In genomic region chr7:44531946-44532732, GRCm38 (mm10) we compare ENCODE assay signal across 25 mouse cellular contexts. TPM values are rescaled to one million over a fixed set of nuclear protein-coding genes. Genes with fewer than 3 reads are reported as not detected.
DNase-seq lines count a peak whose midpoint lies in the region; ATAC-seq and TF ChIP-seq lines count a peak whose summit lies in the region.
"Had no signal": no experiment of that assay in that cellular context is flagged by ENCODE, and none has a peak within 500 bp of the region (broad histone marks: within the 10 kb centered on the region; RNA-seq: fewer than 3 reads in every experiment).

Gene Spib, minus strand, starts transcription at chr7:44532071.

- peak; percentile 95 for TF ChIP-seq POLR2A in CH12.LX (IDR thresholded peaks at IDR 0.05; ENCODE audit: low read depth, low read length)

- TF ChIP-seq RAD21 in CH12.LX (IDR thresholded peaks at IDR 0.05; ENCODE audit: low read depth, low read length) = no peak

- no peak for ATAC-seq in liver, postnatal 0 days
- no peak for ATAC-seq in liver, embryonic 11.5 days (replicated peaks; ENCODE audit: low FRiP score)
- ATAC-seq in neutrophil, adult 5-6 weeks (ENCODE audit: extremely low read depth, insufficient number of reproducible peaks, low FRiP score, poor library complexity, severe bottlenecking) = no peak
- ATAC-seq: activated CD4-positive, CD25-positive, alpha-beta regulatory T cell, adult 4 months; forebrain, embryonic 13.5 days; inflammation-experienced regulatory T-cells, adult 6 months; lung, postnatal 0 days had no signal

- H3K9ac ChIP-seq in liver, postnatal 0 days (replicated peaks) = no peak within 1 kb of the TSS; the same call in 1 of the 2 replicates
- H3K9ac ChIP-seq in liver, embryonic 11.5 days (ENCODE audit: low read depth, low read length) = no peak within 1 kb of the TSS
- peak within 1 kb of the TSS; percentile 77 for H3K9ac ChIP-seq in CH12.LX (ENCODE audit: insufficient read depth, low read depth)
- H3K9ac ChIP-seq: forebrain, embryonic 13.5 days; heart, embryonic 15.5 days; limb, embryonic 12.5 days; liver, embryonic 14.5 days; midbrain, embryonic 12.5 days had no signal

- TF ChIP-seq EP300 in liver, postnatal 0 days (IDR thresholded peaks at IDR 0.05; ENCODE audit: low read depth) = no peak
- peak; percentile 51; the same call in 1 of the 2 replicates for TF ChIP-seq EP300 in CH12.LX (IDR thresholded peaks at IDR 0.05; ENCODE audit: low read length)

- DNase-seq in liver, postnatal 0 days = no peak
- DNase-seq in liver, embryonic 11.5 days (ENCODE audit: low spot score) = no peak
- DNase-seq in A20 (ENCODE audit: low read depth, low spot score) = peak; percentile 90
- DNase-seq in CH12.LX (ENCODE audit: extremely low read depth) = peak; percentile 75
- DNase-seq in frontal cortex, adult 2 months (ENCODE audit: extremely low spot score in 1 of 2, low spot score in 1 of 2) = no peak
- DNase-seq in cerebellum, postnatal 25 days = no peak
- DNase-seq: adrenal gland, postnatal 10 days; cerebellum, adult 11-12 months; cerebellum, postnatal 36 days; gastrocnemius, postnatal 36 days; kidney, adult 9 months; layer of hippocampus, adult 9-11 months had no signal

- H3K4me2 ChIP-seq in liver, postnatal 0 days (ENCODE audit: low read depth, low read length) = peak within 1 kb of the TSS; percentile 35
- no peak within 1 kb of the TSS for H3K4me2 ChIP-seq in liver, embryonic 11.5 days
- peak within 1 kb of the TSS; percentile 52 for H3K4me2 ChIP-seq in CH12.LX (ENCODE audit: insufficient read depth, low read depth, poor library complexity, severe bottlenecking)
- H3K4me2 ChIP-seq: forebrain, embryonic 13.5 days; heart, embryonic 15.5 days; limb, embryonic 12.5 days; midbrain, embryonic 12.5 days had no signal

- dilution Hi-C loops in CH12.LX (cut with MboI; ENCODE audit: extremely low pct_ligation_motif_present, extremely low pct_unique_long_range_greater_than_20kb, low sequenced_read_pairs) = no loop called here

- peak within 1 kb of the TSS; percentile 24 for H3K4me3 ChIP-seq in liver, postnatal 0 days (ENCODE audit: low read depth, low read length)
- no peak within 1 kb of the TSS for H3K4me3 ChIP-seq in liver, embryonic 11.5 days (ENCODE audit: low read depth, low read length)
- peak within 1 kb of the TSS; percentile 65 to 77 (median 72) for H3K4me3 ChIP-seq in CH12.LX (replicated peaks in 1 of 3; ENCODE audit: low read depth in 2 of 3, low read length in 2 of 3, poor library complexity in 1 of 3)
- H3K4me3 ChIP-seq: forebrain, embryonic 13.5 days; heart, embryonic 15.5 days; hindbrain, embryonic 10.5 days; limb, embryonic 12.5 days; midbrain, embryonic 12.5 days; myocyte had no signal

- in situ Hi-C loops in CH12.LX (cut with MboI; ENCODE audit: low pct_ligation_motif_present, low pct_unique_long_range_greater_than_20kb, low sequenced_read_pairs) = no loop called here

- peaks cover 10% of the 10 kb centered on the region for H3K79me2 ChIP-seq in CH12.LX (replicated peaks; ENCODE audit: control insufficient read depth, extremely low read depth, insufficient read depth, poor library complexity, severe bottlenecking)

- peaks cover 18% of the 10 kb centered on the region for H3K36me3 ChIP-seq in liver, postnatal 0 days (replicated peaks; ENCODE audit: insufficient read depth, low read length)
- peaks cover 24% of the 10 kb centered on the region for H3K36me3 ChIP-seq in liver, embryonic 11.5 days (ENCODE audit: control insufficient read depth, insufficient read depth, low read length)
- peaks cover 31 to 68% of the 10 kb centered on the region in 2 experiments for H3K36me3 ChIP-seq in CH12.LX (replicated peaks in 1 of 2; ENCODE audit: control insufficient read depth in 1 of 2, insufficient read depth in 1 of 2, low read length in 1 of 2)

- 75% methylated on average over 4 of the region's 4 CpGs for WGBS in liver, postnatal 0 days (ENCODE audit: insufficient replicate concordance)
- WGBS in liver, embryonic 11.5 days = 89% methylated on average over 4 of the region's 4 CpGs

- TF ChIP-seq CTCF in liver, postnatal 0 days (IDR thresholded peaks at IDR 0.05; ENCODE audit: low read depth) = no peak
- no peak for TF ChIP-seq CTCF in CH12.LX (conservative IDR thresholded peaks at IDR 0.05 in 1 of 2, IDR thresholded peaks at IDR 0.05 in 1 of 2; ENCODE audit: low read depth in 2 of 2, low read length in 2 of 2)

- H3K9me3 ChIP-seq in liver, postnatal 0 days (ENCODE audit: low read length) = no peaks in the 10 kb centered on the region
- no peaks in the 10 kb centered on the region for H3K9me3 ChIP-seq in liver, embryonic 11.5 days (ENCODE audit: control insufficient read depth, low read length)
- H3K9me3 ChIP-seq in CH12.LX (replicated peaks; ENCODE audit: low read length) = no peaks in the 10 kb centered on the region
- H3K9me3 ChIP-seq: forebrain, embryonic 13.5 days; G1E; heart, embryonic 15.5 days; hindbrain, embryonic 10.5 days; limb, embryonic 12.5 days; midbrain, embryonic 12.5 days had no signal

- H3K27me3 ChIP-seq in liver, postnatal 0 days (ENCODE audit: insufficient read depth, low read length) = 0 out of 2 replicates have a peak, but pooled peaks cover 9% of the 10 kb centered on the region
- H3K27me3 ChIP-seq in liver, embryonic 11.5 days (replicated peaks; ENCODE audit: control insufficient read depth, insufficient read depth, low read length) = peaks cover 8% of the 10 kb centered on the region
- no peaks in the 10 kb centered on the region for H3K27me3 ChIP-seq in CH12.LX (replicated peaks)

- peak within 1 kb of the TSS; percentile 39 for H3K27ac ChIP-seq in liver, postnatal 0 days (ENCODE audit: low read depth)
- H3K27ac ChIP-seq in liver, embryonic 11.5 days (ENCODE audit: low read depth, low read length) = no peak within 1 kb of the TSS
- peak within 1 kb of the TSS; percentile 98 for H3K27ac ChIP-seq in CH12.LX (ENCODE audit: insufficient read depth, low read depth)
- H3K27ac ChIP-seq: forebrain, embryonic 13.5 days; heart, embryonic 15.5 days; hindbrain, embryonic 10.5 days; limb, embryonic 12.5 days; liver, embryonic 14.5 days; midbrain, embryonic 12.5 days had no signal

- H3K4me1 ChIP-seq in liver, postnatal 0 days (ENCODE audit: insufficient read depth) = peaks cover 6% of the 10 kb centered on the region; the same call in 1 of the 2 replicates
- H3K4me1 ChIP-seq in liver, embryonic 11.5 days (replicated peaks; ENCODE audit: control insufficient read depth, insufficient read depth, low read length) = peaks cover 7% of the 10 kb centered on the region
- peaks cover 48 to 57% of the 10 kb centered on the region in 2 experiments for H3K4me1 ChIP-seq in CH12.LX (ENCODE audit: control insufficient read depth in 1 of 2, insufficient read depth in 2 of 2)
- H3K4me1 ChIP-seq: limb, embryonic 12.5 days had no signal

TF ChIP-seq in CH12.LX, 34 proteins besides CTCF, POLR2A, EP300 and RAD21 (continues in another document):
- TF ChIP-seq CHD1 (IDR thresholded peaks at IDR 0.05; ENCODE audit: low read depth, low read length) (no peak), POLR2AphosphoS2 (IDR thresholded peaks at IDR 0.05; ENCODE audit: low read depth, low read length) (peak; percentile 81; the same call in 1 of the 2 replicates), RCOR1 (conservative IDR thresholded peaks at IDR 0.05; ENCODE audit: low read depth, low read length) (0 out of 2 replicates have a peak, but pooled peaks have one; percentile 15), HCFC1 (IDR thresholded peaks at IDR 0.05; ENCODE audit: low read depth, low read length) (no peak), MAX (IDR thresholded peaks at IDR 0.05; ENCODE audit: low read length) (0 out of 2 replicates have a peak, but pooled peaks have one; percentile 35), E2F4 (IDR thresholded peaks at IDR 0.05; ENCODE audit: insufficient replicate concordance, low read depth, low read length) (no peak), JUND (conservative IDR thresholded peaks at IDR 0.05; ENCODE audit: low read depth, low read length) (no peak), MAFK (IDR thresholded peaks at IDR 0.05; ENCODE audit: insufficient replicate concordance, low read length) (no peak), USF2 (conservative IDR thresholded peaks at IDR 0.05; ENCODE audit: low read depth, low read length) (peak; percentile 35; the same call in 1 of the 2 replicates), ETS1 (conservative IDR thresholded peaks at IDR 0.05; ENCODE audit: low read depth, low read length) (peak; percentile 88), SIN3A (IDR thresholded peaks at IDR 0.05; ENCODE audit: low read length) (0 out of 2 replicates have a peak, but pooled peaks have one; percentile 31), CHD2 (IDR thresholded peaks at IDR 0.05; ENCODE audit: low read length) (peak; percentile 49; the same call in 1 of the 2 replicates), USF1 (IDR thresholded peaks at IDR 0.05; ENCODE audit: low read depth, low read length) (peak; percentile 78), IRF4 (IDR thresholded peaks at IDR 0.05; ENCODE audit: low read depth, low read length) (no peak), ELF1 (IDR thresholded peaks at IDR 0.05; ENCODE audit: low read depth, low read length) (no peak), NRF1 (IDR thresholded peaks at IDR 0.05; ENCODE audit: low read depth, low read length) (no peak; the same call in 1 of the 2 replicates), MXI1 (IDR thresholded peaks at IDR 0.05; ENCODE audit: low read depth, low read length) (peak; percentile 51), BHLHE40 (IDR thresholded peaks at IDR 0.05; ENCODE audit: low read depth, low read length) (peak; percentile 60; the same call in 1 of the 2 replicates), GABPA (IDR thresholded peaks at IDR 0.05; ENCODE audit: insufficient replicate concordance, low read depth, low read length) (no peak), MEF2A (IDR thresholded peaks at IDR 0.05; ENCODE audit: borderline replicate concordance, low read depth, low read length) (no peak; the same call in 1 of the 2 replicates), ZC3H11A (IDR thresholded peaks at IDR 0.05; ENCODE audit: low read depth, low read length) (no peak), ZMIZ1 (IDR thresholded peaks at IDR 0.05; ENCODE audit: low read depth, low read length) (peak; percentile 98), MAZ (IDR thresholded peaks at IDR 0.05; ENCODE audit: low read depth, low read length) (peak; percentile 93), MYC (IDR thresholded peaks at IDR 0.05; ENCODE audit: low read depth, low read length) (peak; percentile 61; the same call in 1 of the 2 replicates), TCF12 (IDR thresholded peaks at IDR 0.05; ENCODE audit: low read depth, low read length) (peak; percentile 91; the same call in 1 of the 2 replicates)

RNA-seq across cellular contexts. Expression of gene Spib, which starts in this region (rescaled TPM):
- polyA plus RNA-seq in liver, postnatal 0 days (2015; fragmentation: Nextera tagmentation; extraction: Ambion mirVana) = 9.5 and 10.1 TPM in 2 replicates
- polyA plus RNA-seq in liver, embryonic 11.5 days (2014; fragmentation: Nextera tagmentation; extraction: Ambion mirVana) = 0.05 TPM in 1 of 2 replicates, not detected in the other
- total RNA-seq in CH12.LX (2012; rRNA removed) (135 and 200 TPM in 2 replicates), CH12.LX (2014; rRNA removed) (162 and 194 TPM in 2 replicates)
- 279 and 336 TPM in 2 replicates for polyA plus RNA-seq in CH12.LX (2012; ENCODE audit: insufficient read length, low read depth)
- 205 and 207 TPM in 2 replicates for total RNA-seq in neutrophil, adult 5-6 weeks (2017)
- polyA plus RNA-seq in frontal cortex, adult 2 months (2012; rRNA removed) = 0.08 and 0.11 TPM in 2 replicates
- total RNA-seq: G1E; gastrocnemius, postnatal 36 days had no signal
- polyA plus RNA-seq: forebrain, embryonic 13.5 days; G1E; hindbrain, embryonic 10.5 days; midbrain, embryonic 12.5 days; neural tube, embryonic 14.5 days had no signal

Comparison
In these comparisons a context has a peak if more than half of its experiments do, and no peak if none do; other contexts are left out.
1. RNA of gene Spib (polyA plus RNA-seq): 279 to 336 TPM in CH12.LX; 9.5 to 10.1 TPM in liver, postnatal 0 days, 0.08 to 0.11 TPM in frontal cortex, adult 2 months and 0.05 TPM in liver, embryonic 11.5 days; every median in the first group is over 10 times any median in the second.
2. DNase-seq: peak in A20 (single experiment) and CH12.LX (single experiment); none in liver, postnatal 0 days (single experiment), liver, embryonic 11.5 days (single experiment), frontal cortex, adult 2 months (0 of 2) and cerebellum, postnatal 25 days (0 of 2).